In genomic region chr3:31309934-31310787, GRCm38 (mm10) we compare ENCODE assay signal across 8 mouse cellular contexts. TPM values are rescaled to one million over a fixed set of nuclear protein-coding genes. Genes with fewer than 3 reads are reported as not detected.
A peak's percentile ranks its signal among the peaks of the same experiment; 100 is the strongest.
DNase-seq lines count a peak whose midpoint lies in the region; ATAC-seq lines count a peak whose summit lies in the region.

Gene Slc7a14 (minus strand): TSS chr3:31310378.

- 1% methylated on average over 32 of the region's 38 CpGs for WGBS in heart, embryonic 11.5 days (ENCODE audit: insufficient replicate concordance)

- intact Hi-C loops in heart, postnatal 14 days (cut with DNase I), result no loop called here

- no peak; the same call in 1 of the 2 replicates for ATAC-seq in heart, embryonic 11.5 days (replicated peaks; ENCODE audit: insufficient number of reproducible peaks, low FRiP score, low TSS enrichment)
- peak; percentile 70 for ATAC-seq in frontal cortex, adult (ENCODE audit: low TSS enrichment)

- H3K4me3 ChIP-seq in heart, embryonic 11.5 days (ENCODE audit: low read depth, low read length), result peak within 1 kb of the TSS; percentile 31

- DNase-seq in heart, postnatal 14 days, result no peak
- peak; percentile 81 for DNase-seq in cerebellum, adult 8-10 months
- peak; percentile 62 to 76 for DNase-seq in left cerebral cortex, adult 8-10 months (ENCODE audit: low spot score in 2 of 2)
- peak; percentile 60 for DNase-seq in retina, embryonic 14.5 days (ENCODE audit: low spot score)
- no peak for DNase-seq in lung, postnatal 14 days
- DNase-seq in gastrocnemius, postnatal 25 days, result no peak

- no peak within 1 kb of the TSS for H3K9ac ChIP-seq in heart, embryonic 11.5 days (ENCODE audit: low read depth, low read length)

- peak within 1 kb of the TSS; percentile 60 for H3K4me2 ChIP-seq in heart, embryonic 11.5 days

- H3K9me3 ChIP-seq in heart, embryonic 11.5 days (replicated peaks; ENCODE audit: control insufficient read depth, low read length), result no peaks in the 10 kb centered on the region

- H3K27ac ChIP-seq in heart, embryonic 11.5 days (ENCODE audit: low read depth, low read length), result no peak within 1 kb of the TSS

- H3K27me3 ChIP-seq in heart, embryonic 11.5 days (ENCODE audit: control insufficient read depth, insufficient read depth, low read length), result peaks cover 29% of the 10 kb centered on the region

- H3K4me1 ChIP-seq in heart, embryonic 11.5 days (ENCODE audit: control insufficient read depth, insufficient read depth, low read length), result no peaks in the 10 kb centered on the region

- no peaks in the 10 kb centered on the region for H3K36me3 ChIP-seq in heart, embryonic 11.5 days (ENCODE audit: control insufficient read depth, insufficient read depth, low read length)

RNA-seq across cellular contexts. Expression of gene Slc7a14, which starts in this region (rescaled TPM):
- polyA plus RNA-seq in heart, embryonic 11.5 days (2014; fragmentation: Nextera tagmentation; extraction: Ambion mirVana), result 0.53 and 0.82 TPM in 2 replicates
- total RNA-seq in heart, postnatal 14 days (2021), result under 1 TPM; 0.10 to 0.12 TPM
- total RNA-seq in left cerebral cortex, adult 8-10 months (2022), result 10 to 100 TPM; 58.9 to 67.3 (median 61.7) TPM
- under 1 TPM; 0.03 to 0.05 TPM for total RNA-seq in gastrocnemius, postnatal 25 days (2021)

Comparison
In these comparisons a context has a peak if more than half of its experiments do, and no peak if none do; other contexts are left out.
1. RNA of gene Slc7a14 (total RNA-seq): 58.9 to 67.3 TPM in left cerebral cortex, adult 8-10 months; 0.10 to 0.12 TPM in heart, postnatal 14 days and 0.03 to 0.05 TPM in gastrocnemius, postnatal 25 days; every median in the first group is over 10 times any median in the second.
2. DNase-seq: peak in cerebellum, adult 8-10 months (single experiment), left cerebral cortex, adult 8-10 months (2 of 2) and retina, embryonic 14.5 days (single experiment); none in heart, postnatal 14 days (0 of 2), lung, postnatal 14 days (single experiment) and gastrocnemius, postnatal 25 days (single experiment).